Mouse (Mus musculus): Measurements from ENCODE around the gene Camkmt.

Gene Camkmt

DNA sequence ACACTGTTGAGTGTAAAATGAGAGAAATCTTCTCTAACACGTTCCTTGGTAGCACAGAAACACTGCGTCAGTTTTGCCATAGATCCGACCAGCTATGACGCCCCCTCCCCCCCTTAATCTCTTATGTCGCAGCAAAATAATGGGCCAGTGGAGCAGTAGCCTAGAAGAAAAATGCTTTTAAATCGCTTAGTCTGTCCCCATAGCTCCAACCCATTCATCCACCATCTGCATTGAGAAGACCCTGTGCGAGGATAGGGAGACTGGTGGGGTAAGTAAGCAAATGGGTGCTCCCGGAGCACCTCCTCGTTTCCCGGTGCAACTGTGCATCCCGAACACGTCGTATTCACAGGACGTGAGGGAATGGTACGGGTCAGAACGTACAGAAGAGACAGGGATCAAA lies 731 bp upstream of the Camkmt start:
- in situ Hi-C loops (cut with MboI, MseI): loop anchor here (10.0 kb wide), 2 partner anchors 245 to 1815 kb away; no protein-coding TSS in a partner anchor

GRCm38 (mm10) chr17:85091762-85092161 lies 1.4 kb downstream of the Camkmt start:
- in situ Hi-C loops (cut with MboI, MseI): loop anchor here (10.0 kb wide), 2 partner anchors 247 to 1817 kb away; no protein-coding TSS in a partner anchor

DNA sequence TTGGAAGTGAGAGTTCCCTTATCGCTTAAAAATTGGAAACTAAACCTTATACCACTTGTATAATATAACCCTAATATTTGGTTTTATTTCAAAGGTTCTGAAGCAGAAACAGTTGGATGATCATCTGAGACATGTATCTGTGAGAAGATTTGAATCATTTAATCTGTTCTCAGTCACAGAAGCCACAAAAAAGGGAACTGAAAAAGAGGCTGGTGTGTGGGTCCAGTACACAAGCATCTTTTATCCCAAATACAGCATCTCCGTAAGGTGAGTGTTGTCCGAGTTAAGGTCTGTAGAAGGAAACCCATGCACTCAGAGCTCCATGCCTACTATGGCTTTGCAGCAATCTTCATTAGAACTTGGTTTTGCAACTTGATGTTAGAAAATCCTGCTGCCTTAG lies 6.0 kb downstream of the Camkmt start:
- in situ Hi-C loops (cut with MboI, MseI): loop anchor here (5.0 to 10.0 kb wide), 3 partner anchors 81 to 1822 kb away; no protein-coding TSS in a partner anchor

DNA sequence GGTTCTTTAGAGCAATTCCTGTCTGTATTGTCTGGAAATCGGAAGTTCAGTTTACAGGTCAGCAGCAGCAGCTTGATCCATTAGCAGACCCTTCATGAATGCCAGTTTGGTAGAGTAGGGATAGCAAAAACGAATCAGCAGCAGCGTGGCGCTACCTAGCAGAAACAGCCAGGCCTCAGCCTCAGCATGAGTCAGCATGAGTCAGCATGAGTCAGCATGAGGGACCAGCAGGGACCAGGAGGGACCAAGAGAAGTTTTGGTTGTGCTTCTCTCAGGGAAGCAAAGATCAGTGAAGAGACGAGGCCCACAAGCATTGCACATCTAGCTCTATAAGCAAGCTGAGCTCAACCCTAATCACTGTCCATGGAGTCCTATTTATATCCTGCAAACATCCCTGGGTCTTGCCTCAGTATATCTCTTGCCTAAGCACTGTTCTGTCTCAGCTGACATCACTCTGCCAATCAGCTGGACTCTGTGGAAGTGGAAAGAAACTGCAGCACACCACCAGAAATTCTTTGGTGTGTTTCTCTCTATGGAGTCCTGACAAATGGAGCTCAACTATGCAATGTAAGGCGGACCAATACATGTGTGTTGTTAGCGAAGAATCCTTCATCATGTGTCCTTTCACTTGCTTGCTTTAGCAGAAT lies 8.4 kb downstream of the Camkmt start:
- in situ Hi-C loops (cut with MboI, MseI): loop anchor here (5.0 to 10.0 kb wide), 3 partner anchors 79 to 1824 kb away; no protein-coding TSS in a partner anchor

GRCm38 (mm10) chr17:85100232-85100631 lies 9.9 kb downstream of the Camkmt start:
- in situ Hi-C loops (cut with MboI, MseI): no loop called here

DNA sequence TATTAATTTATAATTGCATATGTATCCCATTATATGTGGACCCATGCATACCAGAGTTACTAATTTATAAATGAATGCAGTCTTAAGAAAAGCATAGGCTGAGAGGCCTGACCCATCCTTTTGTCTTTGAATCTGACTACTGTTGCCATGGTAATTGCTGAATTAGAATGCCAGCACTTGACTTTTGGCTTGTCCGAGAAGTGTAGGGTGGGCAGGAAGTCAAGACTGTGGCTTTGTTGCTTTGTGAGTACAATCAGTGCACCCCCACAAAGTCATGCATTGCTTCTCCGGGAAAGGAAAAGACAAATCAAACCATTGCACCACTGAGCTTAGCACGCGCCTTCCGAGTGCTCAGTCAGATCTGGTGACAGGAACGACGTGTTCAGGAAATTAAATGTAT lies 11.4 kb downstream of the Camkmt start:
- in situ Hi-C loops (cut with MboI, MseI): no loop called here

- in situ Hi-C loops (cut with MboI, MseI): no loop called here
Measured at GRCm38 (mm10) chr17:85103310-85103709, 13.0 kb downstream of the Camkmt start.

DNA sequence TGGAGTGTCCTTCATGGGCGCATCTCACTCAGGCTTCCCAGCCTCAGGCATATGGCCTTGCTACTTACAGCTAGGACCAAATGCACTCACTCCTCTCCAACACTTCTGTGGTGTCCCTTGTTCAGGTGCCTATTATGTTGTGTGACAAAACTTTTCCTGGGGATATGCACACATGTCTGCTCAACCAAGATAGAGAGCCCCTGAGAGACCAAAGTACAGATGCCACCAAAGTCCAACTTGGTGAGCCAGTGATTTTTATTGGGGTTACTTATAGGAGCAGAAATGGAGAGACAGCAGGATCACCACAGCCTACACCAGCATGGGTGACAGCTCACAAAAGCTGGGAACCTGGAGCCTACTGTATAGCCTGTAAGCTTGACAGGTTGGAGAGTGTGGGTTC lies 20.3 kb downstream of the Camkmt start:
- in situ Hi-C loops (cut with MboI, MseI): loop anchor here (10.0 kb wide), 1 partner anchor 514 kb away; no protein-coding TSS in a partner anchor

- in situ Hi-C loops (cut with MboI, MseI): loop anchor here (10.0 kb wide), 1 partner anchor 511 kb away; no protein-coding TSS in a partner anchor
Measured at GRCm38 (mm10) chr17:85113441-85113840, 23.1 kb downstream of the Camkmt start.

DNA sequence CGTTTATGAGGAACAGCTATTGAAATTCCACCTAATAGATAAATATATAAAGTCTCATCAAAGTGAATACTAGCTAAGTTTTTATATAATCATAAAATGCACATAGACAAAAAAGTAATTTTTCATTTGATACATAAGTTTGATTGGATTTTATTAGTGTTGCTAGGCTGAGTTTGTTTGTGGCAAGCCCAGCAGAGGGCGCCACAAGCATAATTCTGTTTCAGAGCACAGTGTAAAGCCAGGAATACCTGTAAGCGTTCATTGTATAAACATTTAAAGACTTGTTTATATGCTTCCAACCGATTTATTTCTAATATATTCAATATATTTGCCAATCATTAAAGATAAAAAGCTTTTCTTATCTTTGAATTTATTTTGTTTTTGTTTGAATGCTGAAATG lies 26.3 kb downstream of the Camkmt start:
- in situ Hi-C loops (cut with MboI, MseI): loop anchor here (10.0 kb wide), 1 partner anchor 508 kb away; no protein-coding TSS in a partner anchor

GRCm38 (mm10) chr17:85138393-85138792 lies 48.0 kb downstream of the Camkmt start:
- in situ Hi-C loops (cut with MboI, MseI): no loop called here

DNA sequence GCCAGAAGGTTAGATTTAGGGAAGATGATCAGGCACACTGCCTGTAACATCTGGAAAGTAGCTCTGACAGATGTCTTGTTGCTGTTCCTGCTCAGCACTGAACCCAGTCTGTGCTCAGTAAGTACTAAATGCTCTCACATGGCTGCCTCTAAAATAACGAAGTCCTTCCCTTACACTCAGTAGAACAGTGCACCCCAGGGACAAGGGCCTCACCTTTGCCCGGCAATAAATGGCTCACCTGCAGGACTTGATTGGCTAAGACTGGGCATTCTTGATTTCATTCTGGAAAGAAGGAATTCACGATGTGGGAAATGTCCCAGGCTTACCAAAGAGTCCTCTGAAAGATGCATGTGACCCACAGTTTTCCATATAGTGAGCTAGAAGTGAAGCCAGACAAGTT lies 51.3 kb downstream of the Camkmt start:
- in situ Hi-C loops (cut with MboI, MseI): no loop called here

DNA sequence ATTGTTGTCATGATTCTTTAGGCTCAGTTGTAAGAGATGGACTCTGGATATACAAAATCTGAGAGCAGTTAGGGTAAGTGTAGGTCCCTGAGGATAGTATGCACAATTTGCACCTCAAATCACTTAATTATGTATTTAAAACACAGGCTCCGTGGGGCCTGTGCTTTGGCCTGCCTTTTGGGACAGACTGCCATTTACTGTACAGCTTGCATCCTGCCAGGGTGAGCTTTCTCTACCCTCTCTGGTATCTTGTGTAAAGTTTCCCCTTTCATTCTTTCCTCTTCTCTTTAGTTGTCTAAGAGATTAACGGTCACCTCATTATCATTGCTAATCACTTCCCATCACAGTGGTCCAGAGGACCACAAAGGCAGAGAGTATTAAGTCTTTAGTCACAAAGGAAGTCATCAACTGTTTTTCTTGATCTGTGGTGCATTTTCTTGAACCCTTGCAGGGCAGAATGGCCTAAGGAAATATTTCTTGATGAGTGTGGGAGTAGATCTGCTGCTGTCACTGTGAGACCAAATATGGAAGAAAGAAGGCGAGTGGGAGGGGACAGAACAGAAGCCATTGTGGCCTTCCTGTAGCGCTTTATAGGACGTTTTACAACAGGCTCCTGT lies 52.3 kb downstream of the Camkmt start:
- in situ Hi-C loops (cut with MboI, MseI): no loop called here

DNA sequence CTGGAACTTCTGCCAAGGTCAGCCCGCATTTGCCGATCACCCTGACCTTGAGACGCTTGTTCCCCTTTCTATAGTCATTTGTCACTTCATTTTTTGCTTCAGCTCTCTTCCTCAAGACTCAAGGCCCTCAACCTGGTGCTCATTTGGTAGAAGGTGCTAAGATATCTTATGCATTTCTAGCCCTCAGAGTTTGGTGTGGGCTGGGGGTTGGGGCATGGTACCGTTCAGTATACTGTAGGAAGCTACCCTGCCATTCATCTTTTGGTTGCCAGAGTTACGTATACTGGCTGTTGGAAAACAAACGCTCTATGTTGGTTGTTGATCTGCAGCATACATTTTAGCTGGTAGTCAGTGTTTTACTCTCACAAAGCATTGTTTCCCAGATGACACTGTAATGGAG lies 53.8 kb downstream of the Camkmt start:
- in situ Hi-C loops (cut with MboI, MseI): no loop called here

- in situ Hi-C loops (cut with MboI, MseI): no loop called here
Measured at GRCm38 (mm10) chr17:85148348-85148747, 58.0 kb downstream of the Camkmt start.

GRCm38 (mm10) chr17:85149211-85149738 lies 58.9 kb downstream of the Camkmt start:
- in situ Hi-C loops (cut with MboI, MseI): no loop called here

GRCm38 (mm10) chr17:85151264-85151663 lies 60.9 kb downstream of the Camkmt start:
- in situ Hi-C loops (cut with MboI, MseI): no loop called here

- in situ Hi-C loops (cut with MboI, MseI): no loop called here
Measured at GRCm38 (mm10) chr17:85158202-85158601, 67.8 kb downstream of the Camkmt start.

- in situ Hi-C loops (cut with MboI, MseI): no loop called here
Measured at GRCm38 (mm10) chr17:85159526-85159925, 69.2 kb downstream of the Camkmt start.

GRCm38 (mm10) chr17:85160786-85161185 lies 70.4 kb downstream of the Camkmt start:
- in situ Hi-C loops (cut with MboI, MseI): no loop called here

DNA sequence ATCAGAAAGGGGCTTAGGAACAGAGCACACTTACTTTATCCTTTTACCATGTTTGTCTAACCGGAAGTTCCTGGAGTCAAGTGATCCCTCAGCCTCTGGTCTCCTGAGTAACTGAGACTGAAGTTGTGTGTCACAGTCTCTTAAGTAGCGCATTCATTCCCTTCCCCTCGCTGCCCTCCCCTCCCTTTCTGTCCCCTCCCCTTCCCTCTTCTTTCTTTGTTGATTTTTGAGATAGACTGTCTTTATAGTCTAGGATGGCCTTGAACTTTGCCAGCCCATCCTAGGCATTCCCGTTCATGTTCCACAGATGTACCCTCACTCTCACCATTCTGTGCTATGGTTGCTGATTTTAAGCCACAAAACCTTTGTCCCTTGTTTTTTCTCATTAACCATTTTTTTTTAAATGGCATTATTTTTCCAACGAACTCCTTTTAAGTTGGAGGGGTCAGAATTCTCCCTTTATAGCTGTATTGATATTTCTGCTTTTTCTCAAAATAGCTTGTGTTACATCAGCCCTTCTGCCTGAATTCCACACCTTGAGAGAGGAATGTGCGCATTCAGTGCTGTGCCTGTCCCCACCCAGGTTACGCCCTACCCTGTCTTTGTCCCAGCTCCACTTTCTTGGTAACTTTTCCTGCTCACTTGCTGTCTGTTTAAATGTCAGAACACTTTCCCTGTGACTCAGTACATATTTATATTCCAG lies 72.4 kb downstream of the Camkmt start:
- in situ Hi-C loops (cut with MboI, MseI): no loop called here

DNA sequence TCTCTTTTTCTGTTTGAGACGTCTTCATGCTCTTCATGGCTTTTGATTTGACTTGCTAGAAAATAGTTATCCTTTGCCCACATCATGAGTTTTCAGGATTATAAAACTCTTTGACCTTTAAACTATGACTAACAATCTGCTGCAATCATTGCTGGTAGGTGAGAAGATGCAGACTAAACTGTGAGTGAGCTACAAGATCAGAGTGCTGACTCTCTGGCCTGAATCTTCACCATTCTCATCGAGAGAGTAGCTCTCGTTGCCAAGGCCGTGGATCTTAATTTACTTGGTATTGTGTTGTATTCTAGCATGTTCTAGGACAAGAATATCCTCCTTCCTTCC lies 72.9 kb downstream of the Camkmt start:
- in situ Hi-C loops (cut with MboI, MseI): no loop called here

All from regulatory T cell (primary cell).